Mouse (Mus musculus) ES-Bruce4 (cell line): ENCODE data around the gene Brip1.
A peak's percentile ranks its signal among the peaks of the same experiment; 100 is the strongest.

ENCODE experiments used
- CTCF ChIP-seq: IDR thresholded peaks from one replicate; pipeline ENCODE4 v1.8.1; 2011; ENCODE audit warnings: low read depth, low read length
- EP300 ChIP-seq: IDR thresholded peaks from 2 replicates; pipeline ENCODE4 v1.6.1; 2011; ENCODE audit warnings: low read depth, low read length; ENCODE audit not compliant: insufficient read depth
- POLR2A ChIP-seq: IDR thresholded peaks from one replicate; pipeline ENCODE4 v1.8.1; 2011; ENCODE audit warnings: low read length; ENCODE audit not compliant: insufficient read depth

DNA sequence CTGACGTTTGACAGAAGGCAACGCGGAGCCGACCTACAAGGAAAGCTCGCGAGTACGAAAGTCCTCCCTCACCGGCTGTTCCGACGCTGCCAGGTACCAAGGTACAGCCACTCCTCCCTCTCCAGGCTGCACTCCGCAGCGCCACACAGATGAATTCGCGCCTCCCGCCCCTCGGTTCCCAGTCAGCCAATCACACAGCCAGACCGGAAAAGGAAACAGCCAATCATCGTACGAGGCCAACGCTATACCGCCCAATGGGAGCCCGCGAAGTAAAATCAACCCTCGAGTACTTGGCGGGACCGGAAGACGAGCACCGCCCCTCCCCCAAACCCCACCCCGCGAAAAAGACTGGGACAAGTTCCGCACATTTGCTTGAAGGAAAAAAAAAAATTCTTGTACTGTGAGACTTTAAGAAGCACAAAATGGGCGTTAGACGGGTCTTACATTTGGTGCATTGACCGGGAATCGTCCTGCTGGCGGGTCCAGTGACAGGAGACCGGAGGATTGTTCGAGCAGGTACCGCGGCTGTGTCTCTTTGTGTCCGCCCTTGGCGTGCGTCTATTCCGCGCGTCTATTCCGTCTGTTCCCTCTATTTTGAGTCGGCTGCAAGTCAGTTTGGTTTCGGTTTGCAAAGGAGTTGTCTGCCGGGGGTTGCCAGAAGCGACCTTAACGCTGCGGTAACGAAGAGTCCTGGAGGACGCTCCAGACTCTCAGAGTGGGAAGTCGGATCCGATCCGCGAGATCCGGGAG lies at the start of gene Brip1:
- TF ChIP-seq EP300 = no peak
- TF ChIP-seq POLR2A = peak; percentile 98
- TF ChIP-seq CTCF = no peak
